In the genomic region with DNA sequence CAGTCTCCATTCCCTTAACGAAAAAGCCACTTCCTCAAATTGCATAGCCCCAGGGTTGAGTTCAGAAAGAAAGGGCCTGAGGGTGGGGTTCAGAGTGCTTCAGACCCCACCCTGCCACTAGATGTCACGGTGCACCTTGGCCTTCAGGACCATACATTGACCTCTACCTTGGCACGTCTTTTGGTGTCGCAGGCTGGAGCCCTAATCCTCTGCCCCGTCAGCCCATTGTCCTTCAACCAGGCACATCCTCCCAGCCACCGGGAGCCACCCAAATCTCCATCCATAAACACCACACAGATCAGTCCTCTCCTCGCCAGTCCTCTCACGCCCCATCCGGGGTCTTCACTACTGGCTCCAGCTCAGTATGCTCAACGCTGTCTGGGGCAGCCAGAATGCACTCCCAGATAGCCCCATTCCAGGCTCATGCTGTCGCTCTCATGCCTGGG, we compare ENCODE assay signal across 9 mouse cellular contexts. TPM values are rescaled to one million over a fixed set of nuclear protein-coding genes. Genes with fewer than 3 reads are reported as not detected.
DNase-seq lines count a peak whose midpoint lies in the region; ATAC-seq and TF ChIP-seq lines count a peak whose summit lies in the region.
"Had no signal": no experiment of that assay in that cellular context is flagged by ENCODE, and none has a peak within 500 bp of the region (broad histone marks: within the 10 kb centered on the region; RNA-seq: fewer than 3 reads in every experiment).

No protein-coding gene starts in this region.

- intact Hi-C loops in heart, postnatal 10 days (cut with DNase I) = no loop called here

- H3K9ac ChIP-seq in heart, embryonic 12.5 days = peak overlapping the region; percentile 59
- H3K9ac ChIP-seq in ES-E14 (ENCODE audit: insufficient read depth, low read depth, low read length, poor library complexity, severe bottlenecking) = no peak overlapping the region
- H3K9ac ChIP-seq in heart, postnatal 0 days (replicated peaks; ENCODE audit: low read depth, low read length) = no peak overlapping the region
- 0 out of 2 replicates have a peak overlapping the region, but pooled peaks have one; percentile 16 for H3K9ac ChIP-seq in liver, postnatal 0 days (replicated peaks)

- TF ChIP-seq CTCF in heart, postnatal 0 days (IDR thresholded peaks at IDR 0.05; ENCODE audit: low read depth) = no peak
- TF ChIP-seq CTCF in liver, postnatal 0 days (IDR thresholded peaks at IDR 0.05; ENCODE audit: low read depth) = peak; percentile 53

- TF ChIP-seq EP300 in heart, postnatal 0 days (IDR thresholded peaks at IDR 0.05; ENCODE audit: low read depth) = no peak
- no peak for TF ChIP-seq EP300 in liver, postnatal 0 days (IDR thresholded peaks at IDR 0.05; ENCODE audit: low read depth)

- H3K36me3 ChIP-seq in heart, embryonic 12.5 days = no peaks in the 10 kb centered on the region
- no peaks in the 10 kb centered on the region for H3K36me3 ChIP-seq in ES-E14 (ENCODE audit: control insufficient read depth, insufficient read depth, low read length, poor library complexity, severe bottlenecking)
- no peaks in the 10 kb centered on the region for H3K36me3 ChIP-seq in heart, postnatal 0 days (replicated peaks; ENCODE audit: control insufficient read depth, insufficient read depth, low read length)
- H3K36me3 ChIP-seq in liver, postnatal 0 days (replicated peaks; ENCODE audit: insufficient read depth, low read length) = no peaks in the 10 kb centered on the region

- no peaks in the 10 kb centered on the region for H3K9me3 ChIP-seq in heart, embryonic 12.5 days (replicated peaks)
- H3K9me3 ChIP-seq in ES-E14 (ENCODE audit: control insufficient read depth, insufficient read depth, low read depth, low read length) = no peaks in the 10 kb centered on the region
- no peaks in the 10 kb centered on the region for H3K9me3 ChIP-seq in heart, postnatal 0 days (replicated peaks; ENCODE audit: control insufficient read depth, low read length)
- H3K9me3 ChIP-seq in liver, postnatal 0 days (ENCODE audit: low read length) = no peaks in the 10 kb centered on the region

- H3K4me2 ChIP-seq in heart, embryonic 12.5 days = peak overlapping the region; percentile 87
- peak overlapping the region; percentile 63 for H3K4me2 ChIP-seq in heart, postnatal 0 days (ENCODE audit: low read depth, low read length)
- peak overlapping the region; percentile 68 for H3K4me2 ChIP-seq in liver, postnatal 0 days (ENCODE audit: low read depth, low read length)

- WGBS in heart, embryonic 12.5 days = 22% methylated on average over 11 of the region's 11 CpGs
- 26% methylated on average over 11 of the region's 11 CpGs for WGBS in heart, postnatal 0 days
- WGBS in liver, postnatal 0 days (ENCODE audit: insufficient replicate concordance) = 13% methylated on average over 11 of the region's 11 CpGs

- in situ Hi-C loops in ES-E14 (cut with MboI; ENCODE audit: low sequenced_read_pairs in 2 of 2, unreplicated experiment in 2 of 2) = no loop called here

- no peak for DNase-seq in heart, postnatal 10 days
- no peak for DNase-seq in ES-E14 (ENCODE audit: low read depth, low spot score)
- no peak for DNase-seq in heart, postnatal 0 days (ENCODE audit: low spot score)
- no peak for DNase-seq in liver, postnatal 0 days
- peak; percentile 45 to 72 for DNase-seq in spleen, postnatal 4 days (ENCODE audit: low spot score in 2 of 2)
- DNase-seq in urinary bladder, postnatal 36 days (ENCODE audit: low spot score in 2 of 2) = no peak

- no peak overlapping the region for H3K27ac ChIP-seq in heart, embryonic 12.5 days (ENCODE audit: poor library complexity, severe bottlenecking)
- H3K27ac ChIP-seq in ES-E14 (ENCODE audit: insufficient read depth, low read depth, low read length, poor library complexity, severe bottlenecking) = no peak overlapping the region
- H3K27ac ChIP-seq in heart, postnatal 0 days (ENCODE audit: low read depth) = no peak overlapping the region
- H3K27ac ChIP-seq in liver, postnatal 0 days (ENCODE audit: low read depth) = 0 out of 2 replicates have a peak overlapping the region, but pooled peaks have one; percentile 7

- peaks cover 62% of the 10 kb centered on the region for H3K27me3 ChIP-seq in heart, embryonic 12.5 days (replicated peaks)
- peaks cover 39% of the 10 kb centered on the region for H3K27me3 ChIP-seq in heart, postnatal 0 days (ENCODE audit: control insufficient read depth, insufficient read depth, low read length)
- H3K27me3 ChIP-seq in liver, postnatal 0 days (ENCODE audit: insufficient read depth, low read length) = peaks cover 27% of the 10 kb centered on the region

- peaks cover 23% of the 10 kb centered on the region for H3K4me1 ChIP-seq in heart, embryonic 12.5 days (replicated peaks)
- H3K4me1 ChIP-seq in ES-E14 (ENCODE audit: control insufficient read depth in 2 of 2, insufficient read depth in 2 of 2, low read length in 2 of 2, poor library complexity in 1 of 2) = peaks cover 0 to 10% of the 10 kb centered on the region in 2 experiments; a peak in 2 of 4 replicates
- peaks cover 5% of the 10 kb centered on the region; the same call in 1 of the 2 replicates for H3K4me1 ChIP-seq in heart, postnatal 0 days (ENCODE audit: control insufficient read depth, insufficient read depth)
- H3K4me1 ChIP-seq in liver, postnatal 0 days (ENCODE audit: insufficient read depth) = peaks cover 16% of the 10 kb centered on the region

- no peak for ATAC-seq in heart, embryonic 12.5 days (ENCODE audit: insufficient number of reproducible peaks, low FRiP score)
- ATAC-seq in heart, postnatal 0 days (ENCODE audit: insufficient read depth, low read depth) = 0 out of 2 replicates have a peak, but pooled peaks have one; percentile 21
- ATAC-seq in liver, postnatal 0 days = peak; percentile 11; the same call in 1 of the 2 replicates
- no peak for ATAC-seq in cerebellum, adult (ENCODE audit: insufficient number of reproducible peaks, low FRiP score, low TSS enrichment)

- H3K4me3 ChIP-seq in heart, embryonic 12.5 days = peak overlapping the region; percentile 50
- peak overlapping the region; percentile 26 to 73; a peak in 3 of 4 replicates for H3K4me3 ChIP-seq in ES-E14 (ENCODE audit: insufficient read depth in 1 of 2, low read depth in 1 of 2, low read length in 2 of 2, poor library complexity in 1 of 2, severe bottlenecking in 1 of 2)
- H3K4me3 ChIP-seq in heart, postnatal 0 days (ENCODE audit: low read depth, low read length) = peak overlapping the region; percentile 40
- peak overlapping the region; percentile 41 for H3K4me3 ChIP-seq in liver, postnatal 0 days (ENCODE audit: low read depth, low read length)

TF ChIP-seq in ES-E14, 5 proteins besides CTCF, POLR2A, EP300 and RAD21:
- TF ChIP-seq ZC3H11A (IDR thresholded peaks at IDR 0.05; ENCODE audit: borderline replicate concordance, low read depth, low read length) (no peak), CHD2 (IDR thresholded peaks at IDR 0.05; ENCODE audit: low read depth, low read length) (no peak), ZNF384 (IDR thresholded peaks at IDR 0.05; ENCODE audit: low read depth, low read length) (no peak), MAFK (IDR thresholded peaks at IDR 0.05; ENCODE audit: insufficient read depth, low read depth, low read length) (no peak), HCFC1 (IDR thresholded peaks at IDR 0.05; ENCODE audit: borderline replicate concordance, insufficient read depth, low read length) (no peak)

RNA-seq across cellular contexts. Expression of a gene that starts 0.7 kb away (rescaled TPM):
- polyA plus RNA-seq in heart, embryonic 12.5 days (2016; fragmentation: Nextera tagmentation; extraction: Ambion mirVana) = 3.3 and 4.1 TPM in 2 replicates
- 1 to 10 TPM in 1 of 2 experiments, under 1 TPM in 1; 0.65 to 1.1 TPM for total RNA-seq in heart, postnatal 10 days (2021)
- total RNA-seq in ES-E14 (2012; rRNA removed) = 0.94 and 1.7 TPM in 2 replicates
- 0.31 TPM in 1 of 2 replicates, not detected in the other for total RNA-seq in heart, postnatal 0 days (2014; rRNA removed; ENCODE audit: low replicate concordance)
- polyA plus RNA-seq in heart, postnatal 0 days (2015; fragmentation: Nextera tagmentation; extraction: Ambion mirVana) = 0.18 and 0.44 TPM in 2 replicates
- 1.9 and 2.1 TPM in 2 replicates for polyA plus RNA-seq in liver, postnatal 0 days (2015; fragmentation: Nextera tagmentation; extraction: Ambion mirVana)

RNA-seq across cellular contexts. Expression of a gene that starts 55.6 kb away (rescaled TPM):
- 746 and 756 TPM in 2 replicates for polyA plus RNA-seq in heart, embryonic 12.5 days (2016; fragmentation: Nextera tagmentation; extraction: Ambion mirVana)
- 100 to 1,000 TPM; 725 to 746 TPM for total RNA-seq in heart, postnatal 10 days (2021)
- 133 and 135 TPM in 2 replicates for total RNA-seq in ES-E14 (2012; rRNA removed)
- 893 and 947 TPM in 2 replicates for total RNA-seq in heart, postnatal 0 days (2014; rRNA removed; ENCODE audit: low replicate concordance)
- 1,828 and 1,869 TPM in 2 replicates for polyA plus RNA-seq in heart, postnatal 0 days (2015; fragmentation: Nextera tagmentation; extraction: Ambion mirVana)
- polyA plus RNA-seq in liver, postnatal 0 days (2015; fragmentation: Nextera tagmentation; extraction: Ambion mirVana) = 312 and 329 TPM in 2 replicates

RNA-seq across cellular contexts. Expression of a gene that starts 59.9 kb away (rescaled TPM):
- polyA plus RNA-seq in heart, embryonic 12.5 days (2016; fragmentation: Nextera tagmentation; extraction: Ambion mirVana) = 0.10 and 0.28 TPM in 2 replicates
- total RNA-seq in heart, postnatal 10 days (2021) = not detected
- 0.09 and 0.16 TPM in 2 replicates for total RNA-seq in ES-E14 (2012; rRNA removed)
- total RNA-seq in heart, postnatal 0 days (2014; rRNA removed; ENCODE audit: low replicate concordance) = not detected in 2 replicates
- 0.04 TPM in 1 of 2 replicates, not detected in the other for polyA plus RNA-seq in heart, postnatal 0 days (2015; fragmentation: Nextera tagmentation; extraction: Ambion mirVana)
- polyA plus RNA-seq in liver, postnatal 0 days (2015; fragmentation: Nextera tagmentation; extraction: Ambion mirVana) = 0.02 TPM in 1 of 2 replicates, not detected in the other
- total RNA-seq: liver, adult 2 months had no signal
- polyA plus RNA-seq: liver, adult 2 months had no signal

Comparison
In these comparisons a context has a peak if more than half of its experiments do, and no peak if none do; other contexts are left out.
1. ATAC-seq: peak in heart, postnatal 0 days (single experiment) and liver, postnatal 0 days (single experiment); none in heart, embryonic 12.5 days (single experiment) and cerebellum, adult (single experiment).
2. H3K9ac ChIP-seq: peak in heart, embryonic 12.5 days (single experiment) and liver, postnatal 0 days (single experiment); none in ES-E14 (single experiment) and heart, postnatal 0 days (single experiment).
3. DNase-seq: peak in spleen, postnatal 4 days (2 of 2); none in heart, postnatal 10 days (0 of 2), ES-E14 (single experiment), heart, postnatal 0 days (single experiment), liver, postnatal 0 days (single experiment) and urinary bladder, postnatal 36 days (0 of 2).
4. Peak in every context shown above with its lines, with median percentiles within 50 percentile points of each other: H3K4me2 ChIP-seq and H3K4me3 ChIP-seq.